Comparison of ENCODE assay signal across 8 mouse cellular contexts in genomic region chr11:60113624-60114023, GRCm38 (mm10). TPM values are rescaled to one million over a fixed set of nuclear protein-coding genes. Genes with fewer than 3 reads are reported as not detected.
A peak's percentile ranks its signal among the peaks of the same experiment; 100 is the strongest.
DNase-seq lines count a peak whose midpoint lies in the region; ATAC-seq and TF ChIP-seq lines count a peak whose summit lies in the region.

No protein-coding gene starts in this region.

- no peaks in the 10 kb centered on the region for H3K27me3 ChIP-seq in lung, embryonic 15.5 days
- H3K27me3 ChIP-seq in forebrain, embryonic 10.5 days (ENCODE audit: poor library complexity, severe bottlenecking) = no peaks in the 10 kb centered on the region
- H3K27me3 ChIP-seq in kidney, postnatal 0 days (ENCODE audit: insufficient read depth, low read length) = no peaks in the 10 kb centered on the region
- no peaks in the 10 kb centered on the region for H3K27me3 ChIP-seq in midbrain, postnatal 0 days (ENCODE audit: insufficient read depth, low read length)

- H3K9me3 ChIP-seq in lung, embryonic 15.5 days = no peaks in the 10 kb centered on the region
- H3K9me3 ChIP-seq in forebrain, embryonic 10.5 days = no peaks in the 10 kb centered on the region
- H3K9me3 ChIP-seq in kidney, postnatal 0 days (replicated peaks; ENCODE audit: low read length) = no peaks in the 10 kb centered on the region
- no peaks in the 10 kb centered on the region for H3K9me3 ChIP-seq in midbrain, postnatal 0 days (ENCODE audit: low read length)

- H3K4me1 ChIP-seq in lung, embryonic 15.5 days = peaks cover 72% of the 10 kb centered on the region
- H3K4me1 ChIP-seq in forebrain, embryonic 10.5 days = peaks cover 81% of the 10 kb centered on the region
- peaks cover 55% of the 10 kb centered on the region for H3K4me1 ChIP-seq in kidney, postnatal 0 days (replicated peaks; ENCODE audit: insufficient read depth, low read length)
- peaks cover 26% of the 10 kb centered on the region for H3K4me1 ChIP-seq in midbrain, postnatal 0 days (ENCODE audit: insufficient read depth, low read length)

- H3K4me3 ChIP-seq in lung, embryonic 15.5 days = peak overlapping the region; percentile 50
- H3K4me3 ChIP-seq in forebrain, embryonic 10.5 days = peak overlapping the region; percentile 58
- 0 out of 2 replicates have a peak overlapping the region, but pooled peaks have one; percentile 3 for H3K4me3 ChIP-seq in kidney, postnatal 0 days (replicated peaks; ENCODE audit: low read depth, low read length)
- no peak overlapping the region for H3K4me3 ChIP-seq in midbrain, postnatal 0 days (ENCODE audit: low read depth, low read length)

- H3K9ac ChIP-seq in lung, embryonic 15.5 days = peak overlapping the region; percentile 53
- peak overlapping the region; percentile 53 for H3K9ac ChIP-seq in kidney, postnatal 0 days (ENCODE audit: low read depth, low read length)
- H3K9ac ChIP-seq in midbrain, postnatal 0 days (replicated peaks; ENCODE audit: low read length, poor library complexity, severe bottlenecking) = peak overlapping the region; percentile 54

- no peak for DNase-seq in lung, postnatal 14 days
- DNase-seq in forebrain, embryonic 10.5 days (ENCODE audit: extremely low spot score, low spot score) = no peak
- DNase-seq in kidney, postnatal 0 days (ENCODE audit: low spot score) = peak; percentile 69
- DNase-seq in midbrain, postnatal 0 days (ENCODE audit: low spot score) = no peak
- DNase-seq in spleen, adult 12 weeks (ENCODE audit: low spot score) = no peak
- DNase-seq in frontal cortex, postnatal 14 days (ENCODE audit: low spot score in 2 of 2) = no peak

- peak overlapping the region; percentile 89 for H3K4me2 ChIP-seq in lung, embryonic 15.5 days
- H3K4me2 ChIP-seq in kidney, postnatal 0 days (ENCODE audit: low read length) = peak overlapping the region; percentile 76
- peak overlapping the region; percentile 81; the same call in 1 of the 2 replicates for H3K4me2 ChIP-seq in midbrain, postnatal 0 days (ENCODE audit: low read depth, low read length, poor library complexity, severe bottlenecking)

- H3K27ac ChIP-seq in lung, embryonic 15.5 days = peak overlapping the region; percentile 94
- H3K27ac ChIP-seq in forebrain, embryonic 10.5 days = peak overlapping the region; percentile 91
- peak overlapping the region; percentile 95 for H3K27ac ChIP-seq in kidney, postnatal 0 days
- H3K27ac ChIP-seq in midbrain, postnatal 0 days (ENCODE audit: low read depth, low read length) = peak overlapping the region; percentile 84

- 5% methylated on average over 4 of the region's 4 CpGs for WGBS in lung, embryonic 15.5 days
- WGBS in forebrain, embryonic 10.5 days = 10% methylated on average over 4 of the region's 4 CpGs
- WGBS in kidney, postnatal 0 days = 4% methylated on average over 4 of the region's 4 CpGs
- 6% methylated on average over 4 of the region's 4 CpGs for WGBS in midbrain, postnatal 0 days

- TF ChIP-seq CTCF in kidney, postnatal 0 days (IDR thresholded peaks at IDR 0.05; ENCODE audit: low read depth) = no peak
- no peak for TF ChIP-seq CTCF in midbrain, postnatal 0 days (IDR thresholded peaks at IDR 0.05)

- H3K36me3 ChIP-seq in lung, embryonic 15.5 days = no peaks in the 10 kb centered on the region
- peaks cover 2% of the 10 kb centered on the region; the same call in 1 of the 2 replicates for H3K36me3 ChIP-seq in forebrain, embryonic 10.5 days (replicated peaks)
- no peaks in the 10 kb centered on the region for H3K36me3 ChIP-seq in kidney, postnatal 0 days (ENCODE audit: insufficient read depth, low read length)
- H3K36me3 ChIP-seq in midbrain, postnatal 0 days (ENCODE audit: insufficient read depth, low read length) = no peaks in the 10 kb centered on the region

- ATAC-seq in lung, embryonic 15.5 days (ENCODE audit: borderline replicate concordance, extremely low read depth, low FRiP score, low TSS enrichment) = no peak
- ATAC-seq in kidney, postnatal 0 days (replicated peaks; ENCODE audit: low FRiP score, low read depth) = no peak
- no peak for ATAC-seq in midbrain, postnatal 0 days (ENCODE audit: low FRiP score)
- ATAC-seq in CD4-positive, CD25-positive, alpha-beta regulatory T cell, adult 4 months = no peak

RNA-seq across cellular contexts. Expression of gene Rai1, which starts 8.8 kb away (rescaled TPM):
- 27.9 and 28.2 TPM in 2 replicates for polyA plus RNA-seq in lung, embryonic 15.5 days (2015; fragmentation: Nextera tagmentation; extraction: Ambion mirVana)
- 24.7 and 25.3 TPM in 2 replicates for polyA plus RNA-seq in forebrain, embryonic 10.5 days (2016; fragmentation: Nextera tagmentation; extraction: Ambion mirVana)
- 14.6 and 15.2 TPM in 2 replicates for polyA plus RNA-seq in kidney, postnatal 0 days (2015; fragmentation: Nextera tagmentation; extraction: Ambion mirVana)
- total RNA-seq in midbrain, postnatal 0 days (2014; rRNA removed) = 50.7 and 66.8 TPM in 2 replicates
- 20.1 and 22.0 TPM in 2 replicates for polyA plus RNA-seq in midbrain, postnatal 0 days (2015; fragmentation: Nextera tagmentation; extraction: Ambion mirVana)
- polyA plus RNA-seq in CD4-positive, CD25-positive, alpha-beta regulatory T cell, adult 4 months (2017; shearing (Covaris generic)) = 1 to 10 TPM; 8.4 to 8.9 TPM
